Mouse (Mus musculus) heart, postnatal 0 days (tissue): ENCODE results near the gene St6galnac3. TPM values are rescaled to one million over a fixed set of nuclear protein-coding genes. Genes with fewer than 3 reads are reported as not detected.

Source experiments
- ATAC-seq: fragments of 200-750 bp; cut with Nextera tagmentation; 2 replicates; pipeline ENCODE4 v1.8.0; 2017; ENCODE audit warnings: low read depth, moderate number of reproducible peaks, moderate library complexity; ENCODE audit not compliant: insufficient read depth
- DNase-seq: peaks from one replicate; pipeline ENCODE4 v3.0.0-alpha.2; 2016; ENCODE audit warnings: low spot score
- H3K27ac ChIP-seq: fragments of 300-500 bp; sonication (generic); 2 replicates; pipeline ENCODE4 v1.5.1; 2014; ENCODE audit warnings: low read depth, mild to moderate bottlenecking
- H3K27me3 ChIP-seq: fragments of 300-500 bp; sonication (generic); 2 replicates; pipeline ENCODE4 v1.6.1; 2014; ENCODE audit warnings: low read length, mixed read lengths; ENCODE audit not compliant: control insufficient read depth, insufficient read depth
- H3K36me3 ChIP-seq: fragments of 300-500 bp; sonication (generic); replicated peaks from 2 replicates; pipeline ENCODE4 v1.6.1; 2014; ENCODE audit warnings: low read length, mixed read lengths; ENCODE audit not compliant: control insufficient read depth, insufficient read depth
- H3K4me1 ChIP-seq: fragments of 300-500 bp; sonication (generic); 2 replicates; pipeline ENCODE4 v1.6.1; 2014; ENCODE audit warnings: antibody characterized with exemption; ENCODE audit not compliant: control insufficient read depth, insufficient read depth
- H3K4me2 ChIP-seq: fragments of 300-500 bp; sonication (generic); 2 replicates; pipeline ENCODE4 v1.6.1; 2014; ENCODE audit warnings: low read depth, mild to moderate bottlenecking, low read length, moderate library complexity
- H3K4me3 ChIP-seq: fragments of 300-500 bp; sonication (generic); 2 replicates; pipeline ENCODE4 v1.5.1; 2014; ENCODE audit warnings: low read depth, low read length
- H3K9ac ChIP-seq: fragments of 300-500 bp; sonication (generic); replicated peaks from 2 replicates; pipeline ENCODE4 v1.6.1; 2014; ENCODE audit warnings: low read depth, low read length, mixed read lengths
- H3K9me3 ChIP-seq: fragments of 300-500 bp; sonication (generic); replicated peaks from 2 replicates; pipeline ENCODE4 v1.6.1; 2016; ENCODE audit warnings: low read length; ENCODE audit not compliant: control insufficient read depth
- CTCF ChIP-seq: IDR thresholded peaks from 2 replicates; pipeline ENCODE4 v1.5.1; 2016; ENCODE audit warnings: antibody characterized with exemption, control low read depth, low read depth
- EP300 ChIP-seq: IDR thresholded peaks from 2 replicates; pipeline ENCODE4 v1.6.1; 2016; ENCODE audit warnings: antibody characterized with exemption, low read depth
- WGBS: fragments of 180-500 bp; shearing (Covaris S2); extraction: QIAGEN DNeasy Blood & Tissue Kit; methylation state at CpG from one replicate; pipeline ENCODE4 v1.1.7; 2014; 5-methylcytosine and 5-hydroxymethylcytosine counted together
- polyA plus RNA-seq: library from polyadenylated mRNA; unstranded; fragments of >200 nt; fragmentation: Nextera tagmentation; extraction: Ambion mirVana; gene quantifications from 2 replicates; pipeline ENCODE4 v1.2.1, GENCODE M21; 2015
- total RNA-seq: library from RNA; depleted of rRNA; stranded (reverse); fragments of >200 nt; gene quantifications from 2 replicates; pipeline ENCODE4 v1.2.3, GENCODE M21; 2014; ENCODE audit warnings: low replicate concordance

The St6galnac3 gene
- total and polyA plus RNA-seq, 2 experiments from 2014 or later, result 9.7 to 22.5 TPM

- no peaks in the 10 kb centered on the region for H3K27me3 ChIP-seq
- no peak overlapping the region for H3K9ac ChIP-seq
- H3K4me3 ChIP-seq, result no peak overlapping the region
- ATAC-seq (no peak), DNase-seq (peak; percentile 43)
- H3K27ac ChIP-seq, result no peak overlapping the region
- H3K4me2 ChIP-seq, result no peak overlapping the region
- H3K4me1 ChIP-seq, result no peaks in the 10 kb centered on the region
- no peaks in the 10 kb centered on the region for H3K36me3 ChIP-seq
- WGBS, result 46% methylated on average over 8 of the region's 8 CpGs
- TF ChIP-seq CTCF (no peak), EP300 (no peak)
- H3K9me3 ChIP-seq, result no peaks in the 10 kb centered on the region
Observed at GRCm38 (mm10) chr3:153267397-153267796, 457.6 kb downstream of the St6galnac3 start.

- Histone ChIP-seq H3K9me3 (no peaks in the 10 kb centered on the region), H3K4me1 (no peaks in the 10 kb centered on the region), H3K4me2 (no peak overlapping the region), H3K36me3 (no peaks in the 10 kb centered on the region), H3K4me3 (no peak overlapping the region), H3K27ac (no peak overlapping the region), H3K27me3 (no peaks in the 10 kb centered on the region), H3K9ac (no peak overlapping the region)
- DNase-seq (no peak), ATAC-seq (no peak)
- TF ChIP-seq CTCF, result no peak
- no peak for TF ChIP-seq EP300
- 79% methylated on average over 5 of the region's 5 CpGs for whole genome bisulfite sequencing
Observed at GRCm38 (mm10) chr3:153261985-153262384, 463.0 kb downstream of the St6galnac3 start.

- TF ChIP-seq EP300 (no peak), CTCF (no peak)
- Histone ChIP-seq H3K27me3 (no peaks in the 10 kb centered on the region), H3K9me3 (no peaks in the 10 kb centered on the region), H3K36me3 (no peaks in the 10 kb centered on the region), H3K27ac (no peak overlapping the region), H3K9ac (no peak overlapping the region), H3K4me2 (no peak overlapping the region), H3K4me1 (no peaks in the 10 kb centered on the region), H3K4me3 (no peak overlapping the region)
- 58% methylated on average over 7 of the region's 7 CpGs for WGBS
- ATAC-seq (no peak), DNase-seq (no peak)
Observed at GRCm38 (mm10) chr3:153260225-153260933, 464.6 kb downstream of the St6galnac3 start.

- WGBS, result 86% methylated on average over 8 of the region's 8 CpGs
- Histone ChIP-seq H3K9ac (no peak overlapping the region), H3K27me3 (no peaks in the 10 kb centered on the region), H3K4me1 (no peaks in the 10 kb centered on the region), H3K9me3 (no peaks in the 10 kb centered on the region), H3K4me2 (no peak overlapping the region), H3K27ac (no peak overlapping the region), H3K36me3 (no peaks in the 10 kb centered on the region), H3K4me3 (no peak overlapping the region)
- ATAC-seq, result no peak
- TF ChIP-seq EP300 (no peak), CTCF (no peak)
- DNase-seq, result no peak
Observed at GRCm38 (mm10) chr3:153255910-153256309, 469.1 kb downstream of the St6galnac3 start.

GRCm38 (mm10) chr3:153251653-153252052, 473.3 kb downstream of the St6galnac3 start:
- WGBS, result 90% methylated on average over 3 of the region's 3 CpGs
- Histone ChIP-seq H3K27me3 (no peaks in the 10 kb centered on the region), H3K36me3 (no peaks in the 10 kb centered on the region), H3K9ac (no peak overlapping the region), H3K4me2 (no peak overlapping the region), H3K4me1 (no peaks in the 10 kb centered on the region), H3K4me3 (no peak overlapping the region), H3K27ac (no peak overlapping the region), H3K9me3 (no peaks in the 10 kb centered on the region)
- no peak for TF ChIP-seq CTCF
- no peak for TF ChIP-seq EP300
- ATAC-seq (no peak), DNase-seq (no peak)
